Mouse (Mus musculus) forebrain, postnatal 0 days (tissue): ENCODE results near the gene Nrxn3. TPM values are rescaled to one million over a fixed set of nuclear protein-coding genes. Genes with fewer than 3 reads are reported as not detected.

Experiments
- ATAC-seq: fragments of 200-750 bp; cut with Nextera tagmentation; 2 replicates; pipeline ENCODE4 v1.8.0; 2017; ENCODE audit warnings: mild to moderate bottlenecking, moderate library complexity
- DNase-seq: peaks from one replicate; pipeline ENCODE4 v3.0.0-alpha.2; 2015
- H3K27ac ChIP-seq: fragments of 300-500 bp; sonication (generic); 2 replicates; pipeline ENCODE4 v1.5.1; 2014; ENCODE audit warnings: low read depth, mild to moderate bottlenecking, antibody characterized with exemption, low read length, moderate library complexity, mixed read lengths
- H3K27me3 ChIP-seq: fragments of 300-500 bp; sonication (generic); 2 replicates; pipeline ENCODE4 v1.6.1; 2014; ENCODE audit warnings: mild to moderate bottlenecking, low read length, mixed read lengths; ENCODE audit not compliant: insufficient read depth
- H3K36me3 ChIP-seq: fragments of 300-500 bp; sonication (generic); 2 replicates; pipeline ENCODE4 v1.6.1; 2014; ENCODE audit warnings: mild to moderate bottlenecking, moderate library complexity; ENCODE audit not compliant: insufficient read depth
- H3K4me1 ChIP-seq: fragments of 300-500 bp; sonication (generic); 2 replicates; pipeline ENCODE4 v1.6.1; 2014; ENCODE audit warnings: antibody characterized with exemption; ENCODE audit not compliant: insufficient read depth
- H3K4me2 ChIP-seq: fragments of 300-500 bp; sonication (generic); 2 replicates; pipeline ENCODE4 v1.6.1; 2014; ENCODE audit warnings: low read depth, mild to moderate bottlenecking, moderate library complexity
- H3K4me3 ChIP-seq: fragments of 300-500 bp; sonication (generic); 2 replicates; pipeline ENCODE4 v1.5.1; 2014; ENCODE audit warnings: low read depth, low read length, mixed read lengths
- H3K9ac ChIP-seq: fragments of 300-500 bp; sonication (generic); 2 replicates; pipeline ENCODE4 v1.6.1; 2014; ENCODE audit warnings: mild to moderate bottlenecking
- H3K9me3 ChIP-seq: fragments of 300-500 bp; sonication (generic); 2 replicates; pipeline ENCODE4 v1.6.1; 2016; ENCODE audit warnings: low read length
- CTCF ChIP-seq: sonication (generic); IDR thresholded peaks from 2 replicates; pipeline ENCODE4 v1.5.1; 2016; ENCODE audit warnings: antibody characterized with exemption, control low read depth, low read depth
- WGBS: fragments of 180-500 bp; shearing (Covaris S2); extraction: QIAGEN DNeasy Blood & Tissue Kit; methylation state at CpG from one replicate; pipeline ENCODE4 v1.1.7; 2014; 5-methylcytosine and 5-hydroxymethylcytosine counted together
- polyA plus RNA-seq: library from polyadenylated mRNA; unstranded; fragments of >200 nt; fragmentation: Nextera tagmentation; extraction: Ambion mirVana; gene quantifications from 2 replicates; pipeline ENCODE4 v1.2.1, GENCODE M21; 2015
- total RNA-seq: library from RNA; depleted of rRNA; stranded (reverse); fragments of >200 nt; gene quantifications from 2 replicates; pipeline ENCODE4 v1.2.3, GENCODE M21; 2014

The Nrxn3 gene
- total and polyA plus RNA-seq, 2 experiments from 2014 or later: 59.9 to 94.6 TPM

- Histone ChIP-seq H3K4me3 (no peak overlapping the region), H3K9ac (no peak overlapping the region), H3K4me1 (no peaks in the 10 kb centered on the region), H3K27ac (no peak overlapping the region), H3K27me3 (no peaks in the 10 kb centered on the region), H3K9me3 (no peaks in the 10 kb centered on the region), H3K4me2 (no peak overlapping the region), H3K36me3 (no peaks in the 10 kb centered on the region)
- peak; percentile 42 for DNase-seq
- TF ChIP-seq CTCF: no peak
- ATAC-seq: peak; percentile 47
- WGBS: 59% methylated on average over 1 of the region's 1 CpGs
These were observed 1256.5 kb downstream of the Nrxn3 start for GRCm38 (mm10) chr12:89979190-89979589.

DNA sequence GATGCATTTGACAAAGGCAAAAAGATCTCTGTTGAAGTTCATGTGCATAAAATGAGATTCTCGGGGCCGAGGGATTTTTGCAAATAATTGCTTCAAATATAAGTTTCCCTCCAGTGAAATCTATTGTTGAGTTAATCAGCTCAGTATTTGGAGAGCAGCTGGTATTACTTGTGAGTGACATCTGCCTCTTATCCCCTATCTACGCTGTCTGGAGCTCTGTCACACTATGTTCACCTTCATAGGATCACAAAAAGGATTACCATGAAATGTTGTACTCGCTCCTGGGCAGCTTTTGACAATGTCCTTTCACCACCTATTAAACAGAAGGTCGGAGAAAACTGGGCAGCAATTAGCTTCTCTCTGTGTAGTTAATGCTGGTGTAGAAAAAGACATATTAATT lies 1259.8 kb downstream of the Nrxn3 start:
- H3K36me3 ChIP-seq: no peaks in the 10 kb centered on the region
- no peaks in the 10 kb centered on the region for H3K4me1 ChIP-seq
- no peak overlapping the region for H3K27ac ChIP-seq
- H3K4me2 ChIP-seq: no peak overlapping the region
- ATAC-seq (no peak), DNase-seq (no peak)
- WGBS: 15% methylated on average over 5 of the region's 5 CpGs
- no peak for TF ChIP-seq CTCF
- no peaks in the 10 kb centered on the region for H3K27me3 ChIP-seq
- no peak overlapping the region for H3K4me3 ChIP-seq
- H3K9ac ChIP-seq: no peak overlapping the region
- H3K9me3 ChIP-seq: no peaks in the 10 kb centered on the region

- Histone ChIP-seq H3K4me1 (no peaks in the 10 kb centered on the region), H3K9ac (no peak overlapping the region), H3K27ac (no peak overlapping the region), H3K9me3 (no peaks in the 10 kb centered on the region), H3K27me3 (no peaks in the 10 kb centered on the region), H3K4me3 (no peak overlapping the region), H3K4me2 (no peak overlapping the region), H3K36me3 (no peaks in the 10 kb centered on the region)
- DNase-seq: peak; percentile 12
- ATAC-seq: 0 out of 2 replicates have a peak, but pooled peaks have one; percentile 18
- TF ChIP-seq CTCF: no peak
These were observed 1260.7 kb downstream of the Nrxn3 start for GRCm38 (mm10) chr12:89983399-89983798.

DNA sequence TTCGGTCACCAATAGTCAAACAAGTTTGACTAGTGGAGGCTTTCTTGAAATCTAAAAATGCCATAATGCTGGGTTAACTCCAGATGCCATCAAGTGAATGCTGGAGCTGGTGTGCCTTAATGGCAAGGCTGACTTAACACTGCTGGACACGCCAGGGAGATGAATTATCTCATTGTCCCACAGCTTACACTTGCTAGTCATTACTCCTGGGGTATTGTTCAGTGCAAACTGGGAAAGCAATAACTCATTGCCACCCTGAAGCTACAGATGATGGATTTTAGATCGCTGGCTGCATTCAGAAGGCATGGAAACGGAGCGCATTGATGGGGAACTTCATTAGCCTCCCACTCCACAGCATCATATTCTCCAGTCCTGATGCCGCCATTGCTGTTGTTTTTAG lies 1263.5 kb downstream of the Nrxn3 start:
- 57% methylated on average over 6 of the region's 6 CpGs for WGBS
- Histone ChIP-seq H3K36me3 (no peaks in the 10 kb centered on the region), H3K27ac (no peak overlapping the region), H3K9ac (no peak overlapping the region), H3K4me2 (no peak overlapping the region), H3K27me3 (no peaks in the 10 kb centered on the region), H3K9me3 (no peaks in the 10 kb centered on the region), H3K4me3 (no peak overlapping the region), H3K4me1 (no peaks in the 10 kb centered on the region)
- TF ChIP-seq CTCF: no peak
- DNase-seq (no peak), ATAC-seq (no peak)

- Histone ChIP-seq H3K4me2 (no peak overlapping the region), H3K36me3 (no peaks in the 10 kb centered on the region), H3K27ac (no peak overlapping the region), H3K4me1 (no peaks in the 10 kb centered on the region), H3K9me3 (no peaks in the 10 kb centered on the region), H3K9ac (no peak overlapping the region), H3K4me3 (no peak overlapping the region), H3K27me3 (no peaks in the 10 kb centered on the region)
- ATAC-seq: 0 out of 2 replicates have a peak, but pooled peaks have one; percentile 50
- DNase-seq: peak; percentile 56
- TF ChIP-seq CTCF: no peak
- 34% methylated on average over 5 of the region's 5 CpGs for WGBS
These were observed 1270.6 kb downstream of the Nrxn3 start for GRCm38 (mm10) chr12:89993273-89993672.

- Histone ChIP-seq H3K4me3 (no peak overlapping the region), H3K4me1 (no peaks in the 10 kb centered on the region), H3K9me3 (no peaks in the 10 kb centered on the region), H3K4me2 (no peak overlapping the region), H3K27ac (no peak overlapping the region), H3K27me3 (no peaks in the 10 kb centered on the region), H3K36me3 (no peaks in the 10 kb centered on the region), H3K9ac (no peak overlapping the region)
- TF ChIP-seq CTCF: no peak
- WGBS: 77% methylated on average over 4 of the region's 4 CpGs
- ATAC-seq (no peak), DNase-seq (no peak)
These were observed 1272.7 kb downstream of the Nrxn3 start for GRCm38 (mm10) chr12:89995392-89995791.

- 40% methylated on average over 2 of the region's 2 CpGs for WGBS
- Histone ChIP-seq H3K4me1 (no peaks in the 10 kb centered on the region), H3K4me2 (no peak overlapping the region), H3K36me3 (no peaks in the 10 kb centered on the region), H3K27ac (no peak overlapping the region), H3K9me3 (no peaks in the 10 kb centered on the region), H3K4me3 (no peak overlapping the region), H3K9ac (no peak overlapping the region), H3K27me3 (no peaks in the 10 kb centered on the region)
- no peak for DNase-seq
- TF ChIP-seq CTCF: no peak
- peak; percentile 38; the same call in 1 of the 2 replicates for ATAC-seq
These were observed 1287.6 kb downstream of the Nrxn3 start for GRCm38 (mm10) chr12:90010280-90010679.
